Mouse (Mus musculus) small intestine, adult 2 months (tissue): ENCODE results near the gene Cd209c.

ENCODE experiments used
- CTCF ChIP-seq: fragments of 200-500 bp; IDR thresholded peaks from 2 replicates; pipeline ENCODE4 v1.5.1; 2012; ENCODE audit warnings: low read depth, mild to moderate bottlenecking, control low read depth, inconsistent platforms, low read length, moderate library complexity, mixed read lengths; ENCODE audit not compliant: insufficient replicate concordance, insufficient read length; ENCODE audit errors: extremely low read depth
- POLR2A ChIP-seq: fragments of 200-500 bp; IDR thresholded peaks from 2 replicates; pipeline ENCODE4 v1.6.1; 2012; ENCODE audit warnings: low read depth, mild to moderate bottlenecking, control low read depth, inconsistent platforms, low read length, moderate library complexity

DNA sequence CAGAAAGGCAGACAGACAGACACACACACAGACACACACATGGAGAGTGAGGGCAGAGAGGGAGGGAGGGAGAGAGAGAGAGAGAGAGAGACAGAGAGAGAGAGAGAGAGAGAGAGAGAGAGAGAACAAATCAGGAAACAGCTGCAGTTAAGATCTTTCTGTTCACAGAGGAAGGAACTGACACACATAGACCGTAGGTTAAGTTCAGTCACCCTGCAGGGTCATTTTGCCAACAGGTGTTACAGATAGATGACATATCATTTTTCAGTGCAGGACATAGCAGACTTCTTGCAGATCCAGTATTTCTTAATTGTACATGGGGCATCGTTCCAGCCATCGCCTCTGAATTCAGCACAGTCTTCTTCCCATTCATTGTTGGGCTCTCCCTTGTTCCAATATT lies 14.5 kb downstream of the Cd209c start:
- TF ChIP-seq CTCF (no peak), POLR2A (no peak)
